Mouse (Mus musculus) monocyte, adult 5-6 weeks (primary cell): ENCODE data around the gene Shroom4. TPM values are rescaled to one million over a fixed set of nuclear protein-coding genes. Genes with fewer than 3 reads are reported as not detected.

ENCODE experiments used
- total RNA-seq: library from RNA; stranded (forward); fragments of 200-1000, 200-491, 200-594 nt; gene quantifications from 3 replicates; pipeline ENCODE4 v1.2.3, GENCODE M21; 2017

Gene Shroom4
- total RNA-seq, 1 experiment from 2014 or later, result not detected

Other genes with a start within 250 kb of the Shroom4 start
- gene Nudt10, start 226.8 kb upstream of the Shroom4 start, total RNA-seq, result not detected in 3 replicates
- not detected in 3 replicates for gene Bmp15, start 79.1 kb upstream of the Shroom4 start, total RNA-seq